Mouse (Mus musculus) liver, embryonic 11.5 days (tissue): ENCODE measurements around the gene Crb3. TPM values are rescaled to one million over a fixed set of nuclear protein-coding genes. Genes with fewer than 3 reads are reported as not detected.

Experiments used
- ATAC-seq: fragments of 200-750 bp; cut with Nextera tagmentation; replicated peaks from 2 replicates; pipeline ENCODE4 v1.8.0; 2017; ENCODE audit warnings: moderate number of reproducible peaks, mild to moderate bottlenecking, moderate TSS enrichment, moderate library complexity; ENCODE audit not compliant: low FRiP score
- DNase-seq: peaks from one replicate; pipeline ENCODE4 v3.0.0-alpha.2; 2017; ENCODE audit warnings: low spot score
- H3K27ac ChIP-seq: fragments of 300-500 bp; sonication (generic); 2 replicates; pipeline ENCODE4 v1.5.1; 2014; ENCODE audit warnings: mild to moderate bottlenecking, low read depth, low read length, control low read depth
- H3K27me3 ChIP-seq: fragments of 300-500 bp; sonication (generic); replicated peaks from 2 replicates; pipeline ENCODE4 v1.6.1; 2014; ENCODE audit warnings: low read length, mixed read lengths; ENCODE audit not compliant: control insufficient read depth, insufficient read depth
- H3K36me3 ChIP-seq: fragments of 300-500 bp; sonication (generic); 2 replicates; pipeline ENCODE4 v1.6.1; 2014; ENCODE audit warnings: mild to moderate bottlenecking, low read length, moderate library complexity, mixed read lengths; ENCODE audit not compliant: control insufficient read depth, insufficient read depth
- H3K4me1 ChIP-seq: fragments of 300-500 bp; sonication (generic); replicated peaks from 2 replicates; pipeline ENCODE4 v1.6.1; 2014; ENCODE audit warnings: low read length, mixed read lengths; ENCODE audit not compliant: control insufficient read depth, insufficient read depth
- H3K4me2 ChIP-seq: fragments of 300-500 bp; sonication (generic); 2 replicates; pipeline ENCODE4 v1.6.1; 2014; ENCODE audit warnings: mild to moderate bottlenecking, control low read depth, moderate library complexity
- H3K4me3 ChIP-seq: fragments of 300-500 bp; sonication (generic); 2 replicates; pipeline ENCODE4 v1.5.1; 2014; ENCODE audit warnings: low read depth, low read length, control low read depth
- H3K9ac ChIP-seq: fragments of 300-500 bp; sonication (generic); 2 replicates; pipeline ENCODE4 v1.6.1; 2014; ENCODE audit warnings: low read depth, low read length, control low read depth
- H3K9me3 ChIP-seq: fragments of 300-500 bp; sonication (generic); 2 replicates; pipeline ENCODE4 v1.6.1; 2016; ENCODE audit warnings: low read length, inconsistent platforms, mixed read lengths; ENCODE audit not compliant: control insufficient read depth
- WGBS: fragments of 180-500 bp; shearing (Covaris S2); extraction: QIAGEN DNeasy Blood & Tissue Kit; methylation state at CpG from one replicate; pipeline ENCODE4 v1.1.7; 2014; 5-methylcytosine and 5-hydroxymethylcytosine counted together
- polyA plus RNA-seq: library from polyadenylated mRNA; unstranded; fragments of >200 nt; fragmentation: Nextera tagmentation; extraction: Ambion mirVana; gene quantifications from 2 replicates; pipeline ENCODE4 v1.2.1, GENCODE M21; 2014

Gene Crb3
- polyA plus RNA-seq: 3.2 and 3.4 TPM in 2 replicates

DNA sequence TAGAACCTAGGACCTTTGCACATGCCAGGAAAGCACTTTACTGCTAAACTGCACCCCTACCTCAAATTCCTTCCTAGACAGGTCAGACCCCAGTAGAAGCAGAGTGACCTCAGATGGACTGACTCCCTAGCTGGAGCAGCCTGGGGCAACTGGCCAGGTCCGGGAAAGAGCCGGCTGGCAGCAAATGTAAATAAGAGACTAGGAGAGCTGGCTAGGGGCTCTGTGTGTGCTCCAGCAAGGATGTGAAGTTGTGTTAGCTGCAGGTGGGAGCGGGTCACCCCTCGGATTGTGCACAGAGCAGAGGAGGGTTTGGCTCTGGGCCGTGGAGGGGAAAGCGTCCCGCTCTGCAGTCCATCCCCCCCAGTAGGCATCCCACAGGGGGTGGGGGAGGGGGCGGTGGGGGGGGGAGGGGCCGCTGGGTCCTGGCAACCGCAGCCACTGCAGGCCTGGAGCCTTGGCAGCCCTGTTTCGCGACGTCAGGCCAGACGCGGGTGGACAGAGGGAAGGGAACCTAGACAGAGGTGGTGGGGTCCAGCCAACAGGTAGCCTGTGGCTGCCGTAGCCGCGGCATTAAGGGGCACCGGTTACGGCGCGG, at the start of gene Crb3:
Gene Crb3 (plus strand): TSS at position 215 of the 595 bp plus-strand sequence.
- ATAC-seq: no peak
- peaks cover 2% of the 10 kb centered on the region; the same call in 1 of the 2 replicates for H3K36me3 ChIP-seq

DNA sequence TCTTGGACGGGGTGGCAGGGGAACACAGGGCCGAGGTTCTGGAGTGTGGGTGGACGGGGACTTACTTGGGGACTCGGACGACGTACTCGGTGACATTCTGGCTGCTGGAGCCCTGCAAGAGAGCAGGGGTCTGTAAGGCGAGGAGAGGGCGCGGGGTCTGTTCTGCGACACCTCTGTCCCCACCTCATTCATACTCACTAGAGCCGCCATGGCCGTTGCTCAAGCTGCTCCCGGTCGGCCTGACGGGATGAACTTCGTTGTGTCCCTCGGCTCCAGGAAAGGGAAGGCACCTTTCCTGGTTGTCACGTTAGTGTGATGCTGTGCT, 48.0 kb upstream of the Crb3 start:
- Histone ChIP-seq H3K9me3 (no peaks in the 10 kb centered on the region), H3K4me3 (peak overlapping the region; percentile 72), H3K27me3 (no peaks in the 10 kb centered on the region), H3K4me2 (peak overlapping the region; percentile 90), H3K4me1 (peaks cover 10% of the 10 kb centered on the region), H3K27ac (peak overlapping the region; percentile 83), H3K9ac (peak overlapping the region; percentile 84), H3K36me3 (peaks cover 22% of the 10 kb centered on the region; the same call in 1 of the 2 replicates)
- DNase-seq (no peak), ATAC-seq (peak; percentile 51)
- under 1% methylated on average over 19 of the region's 19 CpGs for WGBS

More for the DNA sequence above, at the start of gene Crb3:
- Histone ChIP-seq H3K4me1 (peaks cover 26% of the 10 kb centered on the region), H3K4me3 (peak within 1 kb of the TSS; percentile 78), H3K27me3 (peaks cover 34% of the 10 kb centered on the region), H3K9ac (peak within 1 kb of the TSS; percentile 74), H3K4me2 (peak within 1 kb of the TSS; percentile 97), H3K9me3 (no peaks in the 10 kb centered on the region), H3K27ac (peak within 1 kb of the TSS; percentile 41; the same call in 1 of the 2 replicates)
- 4% methylated on average over 18 of the region's 22 CpGs for WGBS
- peak; percentile 51 for DNase-seq

DNA sequence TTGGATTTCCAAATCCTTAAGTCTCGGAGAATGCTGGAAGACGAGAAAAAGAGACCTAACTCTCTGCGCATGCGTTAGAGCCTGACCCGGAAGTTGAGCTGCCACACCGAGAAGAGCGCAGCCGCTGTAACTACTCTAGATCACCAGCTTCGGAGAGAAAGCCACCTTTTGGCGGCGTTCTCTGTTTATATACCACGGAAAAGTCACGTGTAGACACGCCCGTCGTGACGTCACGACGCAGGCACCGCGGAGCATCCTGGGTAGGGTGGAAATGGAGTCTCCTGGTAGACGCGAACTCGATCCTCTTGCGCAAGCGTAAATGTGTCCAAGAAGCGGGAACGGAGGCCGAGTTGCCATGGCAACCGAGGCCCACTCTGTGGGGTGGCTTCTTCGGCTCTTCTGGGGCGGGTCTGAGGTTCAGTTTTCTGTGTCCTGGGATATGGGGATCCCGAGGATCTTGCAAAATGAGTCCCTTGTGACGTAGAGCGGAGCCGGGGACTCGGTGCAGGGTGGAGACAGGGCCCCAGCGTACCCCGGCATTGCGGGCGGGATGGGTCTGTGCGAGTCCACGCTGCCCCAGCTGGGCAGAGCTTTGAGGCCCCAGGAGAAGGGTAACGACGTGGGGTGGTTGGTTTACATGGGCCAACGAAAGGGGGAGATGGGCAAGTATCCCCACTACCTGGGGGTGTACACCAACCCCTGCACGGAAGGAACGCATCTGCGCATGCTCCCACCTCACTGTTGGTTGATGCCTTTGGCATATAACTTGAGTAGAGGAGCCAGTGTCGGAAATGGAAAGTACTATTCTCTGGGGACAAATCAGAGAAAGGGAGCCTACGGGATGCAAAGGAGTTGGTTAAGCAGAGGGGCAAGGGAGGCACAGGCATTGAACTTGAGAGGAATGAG, 47.4 kb upstream of the Crb3 start, which contains the start of the genes Gtf2f1 and Gm17949:
Gene Gtf2f1 (minus strand): TSS at position 53 of the 906 bp plus-strand sequence.
Gene Gm17949 (plus strand): TSS at position 234 of the 906 bp plus-strand sequence.
- H3K4me1 ChIP-seq: peaks cover 10% of the 10 kb centered on the region
- peaks cover 18% of the 10 kb centered on the region; the same call in 1 of the 2 replicates for H3K36me3 ChIP-seq
- WGBS: 1% methylated on average over 51 of the region's 51 CpGs
- peak; percentile 85 for ATAC-seq
- no peaks in the 10 kb centered on the region for H3K9me3 ChIP-seq
- peak within 1 kb of the TSS; percentile 84 for H3K9ac ChIP-seq
- H3K4me2 ChIP-seq: peak within 1 kb of the TSS; percentile 90
- H3K27me3 ChIP-seq: no peaks in the 10 kb centered on the region
- peak within 1 kb of the TSS; percentile 83 for H3K27ac ChIP-seq
- peak within 1 kb of the TSS; percentile 72 for H3K4me3 ChIP-seq
- DNase-seq: peak; percentile 96

DNA sequence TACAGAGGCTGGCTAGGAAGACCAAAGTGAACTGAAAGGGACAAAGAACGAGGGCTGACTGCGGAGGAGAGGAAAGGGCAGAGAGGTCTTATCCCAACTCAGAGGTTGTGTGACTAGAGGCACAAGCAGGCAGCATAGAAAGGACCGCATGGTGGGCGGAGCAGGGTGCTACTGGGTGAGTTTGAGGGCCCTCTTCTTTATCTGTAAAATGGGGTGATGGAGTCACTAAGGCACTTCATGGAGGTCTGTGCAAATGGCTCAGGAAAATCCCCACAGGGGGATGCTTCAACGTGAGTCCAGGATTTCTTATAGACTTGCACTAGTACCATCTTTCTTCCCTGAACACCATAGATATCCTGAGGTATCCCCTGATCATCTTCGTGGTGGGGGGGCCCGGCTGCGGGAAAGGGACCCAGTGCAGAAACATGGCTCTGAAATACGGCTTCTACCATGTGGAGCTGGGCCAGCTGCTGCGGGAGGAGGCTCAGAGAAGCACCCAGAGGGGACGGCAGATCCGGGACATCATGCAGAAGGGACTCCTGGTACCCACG, 46.6 kb upstream of the Crb3 start:
- H3K4me2 ChIP-seq: peak overlapping the region; percentile 90
- DNase-seq (peak; percentile 44), ATAC-seq (peak; percentile 11; the same call in 1 of the 2 replicates)
- peak overlapping the region; percentile 82 for H3K9ac ChIP-seq
- WGBS: 73% methylated on average over 13 of the region's 13 CpGs
- H3K27ac ChIP-seq: peak overlapping the region; percentile 83
- peaks cover 10% of the 10 kb centered on the region for H3K4me1 ChIP-seq
- no peaks in the 10 kb centered on the region for H3K9me3 ChIP-seq
- H3K4me3 ChIP-seq: peak overlapping the region; percentile 72
- H3K27me3 ChIP-seq: no peaks in the 10 kb centered on the region
- H3K36me3 ChIP-seq: peaks cover 10% of the 10 kb centered on the region; the same call in 1 of the 2 replicates

DNA sequence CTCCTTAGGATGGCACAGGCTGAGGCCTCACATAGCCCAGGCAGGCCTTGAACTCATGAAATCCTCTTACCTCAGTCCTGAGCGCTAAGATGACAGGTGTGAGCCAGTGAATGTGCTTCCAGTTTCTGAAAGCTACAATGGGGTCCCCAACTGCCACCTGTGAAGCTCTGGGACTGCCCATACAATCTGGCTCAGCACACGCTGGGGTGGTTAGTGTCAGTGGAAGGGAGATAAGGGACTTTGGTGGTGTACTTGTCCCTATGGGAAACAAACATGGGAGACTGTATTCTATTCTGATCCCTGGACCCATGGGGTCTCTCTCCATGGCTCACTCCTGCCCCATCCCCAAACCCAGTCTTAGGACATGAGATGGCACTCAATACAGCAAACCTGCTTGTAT, 39.2 kb upstream of the Crb3 start:
- WGBS: 43% methylated on average over 2 of the region's 2 CpGs
- H3K9ac ChIP-seq: no peak overlapping the region
- ATAC-seq: peak; percentile 82
- peak overlapping the region; percentile 76 for H3K27ac ChIP-seq
- DNase-seq: no peak
- H3K4me2 ChIP-seq: peak overlapping the region; percentile 16
- H3K36me3 ChIP-seq: peaks cover 38% of the 10 kb centered on the region
- no peaks in the 10 kb centered on the region for H3K27me3 ChIP-seq
- H3K4me1 ChIP-seq: peaks cover 19% of the 10 kb centered on the region
- H3K9me3 ChIP-seq: no peaks in the 10 kb centered on the region
- H3K4me3 ChIP-seq: no peak overlapping the region

DNA sequence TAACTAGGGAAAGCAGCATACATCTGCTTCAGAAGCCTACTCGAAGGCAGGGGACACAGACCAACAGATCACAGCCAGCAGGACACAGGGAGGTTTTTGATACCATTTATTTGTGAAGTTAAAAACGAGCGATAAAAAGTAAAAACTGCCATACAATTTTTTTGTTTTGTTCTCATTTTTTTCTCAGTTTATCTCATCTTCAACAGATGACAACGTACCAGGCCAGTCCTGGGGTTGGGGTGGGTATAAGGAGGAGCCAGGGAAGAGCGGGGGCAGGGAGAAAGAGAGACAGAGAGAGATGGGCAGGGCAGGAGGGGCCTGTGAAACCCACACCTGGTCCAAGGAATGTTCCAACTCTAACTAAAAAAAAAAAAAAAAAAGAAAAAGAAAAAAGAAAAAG, 37.9 kb upstream of the Crb3 start:
- ATAC-seq: 0 out of 2 replicates have a peak, but pooled peaks have one; percentile 44
- WGBS: 67% methylated on average over 5 of the region's 5 CpGs
- Histone ChIP-seq H3K4me3 (no peak overlapping the region), H3K27ac (peak overlapping the region; percentile 70), H3K27me3 (no peaks in the 10 kb centered on the region), H3K4me1 (peaks cover 19% of the 10 kb centered on the region), H3K9ac (no peak overlapping the region), H3K4me2 (no peak overlapping the region), H3K36me3 (peaks cover 51% of the 10 kb centered on the region), H3K9me3 (no peaks in the 10 kb centered on the region)
- no peak for DNase-seq

DNA sequence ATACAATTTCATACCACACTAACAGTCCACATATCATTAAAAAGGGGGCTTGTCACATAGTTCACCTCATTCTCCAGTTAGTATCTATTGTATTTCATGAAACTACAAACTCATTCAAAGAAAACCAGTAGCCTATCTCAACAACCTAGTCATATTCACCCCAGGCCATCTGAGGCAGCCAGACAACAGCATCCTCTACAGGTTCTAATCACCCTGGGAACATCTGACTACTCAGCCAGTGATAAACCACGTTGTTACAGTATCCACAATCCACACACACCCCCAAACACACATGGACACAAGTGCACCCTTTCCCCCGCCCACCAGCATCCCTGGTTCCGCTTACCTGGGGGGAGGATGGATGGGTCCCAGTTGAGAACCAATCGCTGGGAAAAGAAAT, 31.4 kb upstream of the Crb3 start:
- no peak for ATAC-seq
- no peaks in the 10 kb centered on the region for H3K9me3 ChIP-seq
- no peak overlapping the region for H3K9ac ChIP-seq
- DNase-seq: no peak
- WGBS: 76% methylated on average over 4 of the region's 4 CpGs
- H3K27ac ChIP-seq: no peak overlapping the region
- H3K36me3 ChIP-seq: peaks cover 61% of the 10 kb centered on the region
- no peaks in the 10 kb centered on the region for H3K27me3 ChIP-seq
- peaks cover 21% of the 10 kb centered on the region for H3K4me1 ChIP-seq
- H3K4me3 ChIP-seq: no peak overlapping the region
- no peak overlapping the region for H3K4me2 ChIP-seq

DNA sequence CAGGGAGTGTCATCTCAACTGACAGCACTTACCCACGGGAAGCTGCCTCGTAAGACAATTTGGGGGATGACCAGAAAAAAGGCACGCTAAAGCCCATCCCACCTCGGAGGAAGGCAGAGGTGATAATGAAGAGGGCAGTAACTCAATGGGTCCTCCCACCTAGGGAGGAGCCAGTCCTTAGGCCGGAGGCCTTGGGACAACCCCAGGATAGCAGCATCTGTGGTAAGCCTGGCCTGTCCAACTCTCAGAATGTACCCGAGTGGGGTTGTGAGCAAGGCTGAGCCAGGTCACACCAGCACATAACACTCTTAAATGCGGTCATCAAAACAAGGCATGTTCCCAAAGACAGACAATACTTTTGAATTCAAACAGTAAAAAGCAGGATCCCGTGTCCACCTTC, 29.2 kb upstream of the Crb3 start:
- no peaks in the 10 kb centered on the region for H3K9me3 ChIP-seq
- peaks cover 39% of the 10 kb centered on the region for H3K36me3 ChIP-seq
- peak overlapping the region; percentile 99 for H3K4me3 ChIP-seq
- H3K4me1 ChIP-seq: peaks cover 21% of the 10 kb centered on the region
- peak overlapping the region; percentile 100 for H3K9ac ChIP-seq
- H3K27ac ChIP-seq: peak overlapping the region; percentile 98; the same call in 1 of the 2 replicates
- DNase-seq (no peak), ATAC-seq (no peak)
- 29% methylated on average over 8 of the region's 8 CpGs for WGBS
- H3K27me3 ChIP-seq: no peaks in the 10 kb centered on the region
- H3K4me2 ChIP-seq: peak overlapping the region; percentile 96
